Mouse (Mus musculus) MEL (cell line): ENCODE data around the gene Tsc22d1. TPM values are rescaled to one million over a fixed set of nuclear protein-coding genes. Genes with fewer than 3 reads are reported as not detected.

Experiments used
- DNase-seq: peaks from one replicate; pipeline ENCODE4 v3.0.0; 2011; ENCODE audit warnings: low read depth, low spot score
- H3K27ac ChIP-seq: 2 replicates; pipeline ENCODE4 v1.5.1; 2012; ENCODE audit warnings: low read depth, mild to moderate bottlenecking, control low read depth, low read length, moderate library complexity; ENCODE audit not compliant: control insufficient read depth
- H3K27me3 ChIP-seq, 2 experiments: fragments of 150-350 bp in 1 of 2; sonication (generic) in 1 of 2; 2 replicates each; pipeline ENCODE4 v1.6.1; 2012; ENCODE audit warnings: low read length in 2 of 2, mild to moderate bottlenecking in 2 of 2, improper control_type of control experiment in 1 of 2, moderate library complexity in 1 of 2; ENCODE audit not compliant: insufficient read depth in 2 of 2, control insufficient read depth in 1 of 2
- H3K36me3 ChIP-seq, 2 experiments: 2 replicates each; pipeline ENCODE4 v1.6.1; 2012 to 2014; ENCODE audit warnings: low read length in 2 of 2, improper control_type of control experiment in 1 of 2, inconsistent platforms in 1 of 2, mild to moderate bottlenecking in 1 of 2; ENCODE audit not compliant: insufficient read depth in 2 of 2, control insufficient read depth in 1 of 2
- H3K4me1 ChIP-seq, 2 experiments: fragments of 150-350 bp in 1 of 2; sonication (generic) in 1 of 2; 2 replicates each; pipeline ENCODE4 v1.6.1; 2012; ENCODE audit warnings: low read length in 2 of 2, improper control_type of control experiment in 1 of 2, mild to moderate bottlenecking in 1 of 2; ENCODE audit not compliant: insufficient read depth in 2 of 2, control insufficient read depth in 1 of 2
- H3K4me3 ChIP-seq, 2 experiments: fragments of 150-350 bp in 1 of 2; sonication (generic) in 1 of 2; 2 replicates each; pipeline ENCODE4 v1.5.1; 2012; ENCODE audit warnings: low read depth in 2 of 2, low read length in 2 of 2, mild to moderate bottlenecking in 2 of 2, moderate library complexity in 2 of 2, control low read depth in 1 of 2, improper control_type of control experiment in 1 of 2; ENCODE audit not compliant: control insufficient read depth in 1 of 2, insufficient read depth in 1 of 2
- H3K79me2 ChIP-seq: 2 replicates; pipeline ENCODE4 v1.6.1; 2012; ENCODE audit warnings: mild to moderate bottlenecking, low read length, moderate library complexity; ENCODE audit not compliant: control insufficient read depth, poor library complexity, insufficient read depth
- H3K9ac ChIP-seq: 2 replicates; pipeline ENCODE4 v1.6.1; 2012; ENCODE audit warnings: low read depth, mild to moderate bottlenecking, control low read depth, low read length, moderate library complexity; ENCODE audit not compliant: control insufficient read depth, poor library complexity, severe bottlenecking
- H3K9me3 ChIP-seq: fragments of 150-350 bp; sonication (generic); replicated peaks from 2 replicates; pipeline ENCODE4 v1.6.1; 2012; ENCODE audit warnings: mild to moderate bottlenecking, low read length, improper control_type of control experiment, moderate library complexity; ENCODE audit not compliant: insufficient read depth
- CHD2 ChIP-seq: IDR thresholded peaks from 2 replicates; pipeline ENCODE4 v1.6.1; 2011; ENCODE audit warnings: low read length, improper control_type of control experiment
- CTCF ChIP-seq, 3 experiments: IDR thresholded peaks in 2 of 3; conservative IDR thresholded peaks in 1 of 3; 2 replicates each; pipeline ENCODE4 v1.5.1; 2011 to 2012; ENCODE audit warnings: low read length in 3 of 3, low read depth in 2 of 3, mild to moderate bottlenecking in 2 of 3, improper control_type of control experiment in 1 of 3, inconsistent platforms in 1 of 3, mixed read lengths in 1 of 3, moderate library complexity in 1 of 3; ENCODE audit not compliant: control insufficient read depth in 1 of 3, insufficient read depth in 1 of 3, poor library complexity in 1 of 3, severe bottlenecking in 1 of 3
- ELF1 ChIP-seq: IDR thresholded peaks from 2 replicates; pipeline ENCODE4 v1.6.1; 2014; ENCODE audit warnings: low read depth, mild to moderate bottlenecking, inconsistent platforms, low read length, improper control_type of control experiment, moderate library complexity
- GABPA ChIP-seq: IDR thresholded peaks from 2 replicates; pipeline ENCODE4 v1.6.1; 2012; ENCODE audit warnings: low read depth, mild to moderate bottlenecking, inconsistent platforms, low read length, improper control_type of control experiment, moderate library complexity
- GATA1 ChIP-seq: IDR thresholded peaks from 2 replicates; pipeline ENCODE4 v1.6.1; 2011; ENCODE audit warnings: low read depth, low read length, improper control_type of control experiment
- HCFC1 ChIP-seq: IDR thresholded peaks from 2 replicates; pipeline ENCODE4 v1.6.1; 2012; ENCODE audit warnings: low read depth, mild to moderate bottlenecking, inconsistent platforms, low read length, improper control_type of control experiment, moderate library complexity
- MAFK ChIP-seq: IDR thresholded peaks from 2 replicates; pipeline ENCODE4 v1.6.1; 2011; ENCODE audit warnings: low read depth, mild to moderate bottlenecking, low read length, improper control_type of control experiment, borderline replicate concordance
- NELFE ChIP-seq: IDR thresholded peaks from 2 replicates; pipeline ENCODE4 v1.6.1; 2011; ENCODE audit warnings: low read depth, low read length, improper control_type of control experiment
- RAD21 ChIP-seq: IDR thresholded peaks from 2 replicates; pipeline ENCODE4 v1.6.1; 2011; ENCODE audit warnings: mild to moderate bottlenecking, low read depth, low read length, improper control_type of control experiment
- SMC3 ChIP-seq: IDR thresholded peaks from 2 replicates; pipeline ENCODE4 v1.6.1; 2011; ENCODE audit warnings: low read depth, low read length, improper control_type of control experiment
- TAL1 ChIP-seq: IDR thresholded peaks from 2 replicates; pipeline ENCODE4 v1.6.1; 2012; ENCODE audit warnings: mild to moderate bottlenecking, inconsistent platforms, low read length, moderate library complexity, mixed read lengths
- TCF12 ChIP-seq: IDR thresholded peaks from 2 replicates; pipeline ENCODE4 v1.6.1; 2014; ENCODE audit warnings: low read depth, mild to moderate bottlenecking, inconsistent platforms, low read length, improper control_type of control experiment, moderate library complexity
- ZC3H11A ChIP-seq: IDR thresholded peaks from 2 replicates; pipeline ENCODE4 v1.6.1; 2012; ENCODE audit warnings: low read depth, mild to moderate bottlenecking, inconsistent platforms, low read length, improper control_type of control experiment
- ZKSCAN1 ChIP-seq: IDR thresholded peaks from 2 replicates; pipeline ENCODE4 v1.6.1; 2012; ENCODE audit warnings: low read depth, mild to moderate bottlenecking, inconsistent platforms, low read length, improper control_type of control experiment, moderate library complexity
- ZMIZ1 ChIP-seq: IDR thresholded peaks from 2 replicates; pipeline ENCODE4 v1.6.1; 2012; ENCODE audit warnings: low read depth, mild to moderate bottlenecking, inconsistent platforms, low read length, improper control_type of control experiment, moderate library complexity
- ZNF384 ChIP-seq: IDR thresholded peaks from 2 replicates; pipeline ENCODE4 v1.6.1; 2012; ENCODE audit warnings: low read depth, mild to moderate bottlenecking, inconsistent platforms, low read length, improper control_type of control experiment
- polyA plus RNA-seq, 2 experiments: library from polyadenylated mRNA; stranded (reverse) in 1 of 2; unstranded in 1 of 2; fragments of >175 nt in 1 of 2; fragments of >200 nt in 1 of 2; gene quantifications; 2 replicates each; pipeline versions ENCODE4 v1.2.1 to v1.2.4; 2012; ENCODE audit warnings: low replicate concordance in 2 of 2, low read depth in 1 of 2; ENCODE audit not compliant: insufficient read length in 2 of 2, insufficient read depth in 1 of 2, missing spikeins in 1 of 2
- total RNA-seq: library from RNA; depleted of rRNA; stranded (reverse); fragments of 300-350 nt; gene quantifications from 2 replicates; pipeline ENCODE4 v1.2.3, GENCODE M21; 2012

Tsc22d1 gene
- total and polyA plus RNA-seq, 3 experiments: 7.6 to 15.9 TPM; not detected in 1

DNA sequence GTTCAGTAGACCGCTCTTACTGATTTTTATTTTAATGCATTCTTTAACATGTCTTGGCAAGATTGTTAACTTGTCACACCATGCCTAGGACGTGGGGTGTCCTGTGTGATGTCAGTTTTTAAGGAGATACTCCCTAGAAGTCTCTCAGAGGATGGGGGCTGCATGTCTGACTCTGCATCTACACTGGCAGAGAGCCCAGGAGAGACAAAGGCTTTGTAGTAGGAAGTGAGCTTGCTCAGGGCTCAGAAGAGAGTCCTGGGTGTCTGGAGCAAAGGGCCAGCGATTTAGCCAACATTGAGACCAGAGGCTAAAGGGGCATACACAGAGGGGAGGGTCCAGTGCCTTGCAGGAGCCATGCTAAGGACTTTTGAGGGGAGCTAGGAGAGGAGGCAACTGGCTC, 50.2 kb downstream of the Tsc22d1 start:
- peaks cover 0 to 4% of the 10 kb centered on the region in 2 experiments; a peak in 1 of 4 replicates for H3K27me3 ChIP-seq
- H3K4me1 ChIP-seq: no peaks in the 10 kb centered on the region
- H3K79me2 ChIP-seq: no peaks in the 10 kb centered on the region
- H3K4me3 ChIP-seq: no peak overlapping the region
- H3K27ac ChIP-seq: no peak overlapping the region
- no peaks in the 10 kb centered on the region for H3K36me3 ChIP-seq
- no peak for DNase-seq
- TF ChIP-seq NELFE (no peak), ZNF384 (no peak), ELF1 (no peak), GABPA (no peak), MAFK (no peak), ZMIZ1 (no peak), TCF12 (no peak), CHD2 (no peak), TAL1 (no peak)
- no peaks in the 10 kb centered on the region for H3K9me3 ChIP-seq
- no peak overlapping the region for H3K9ac ChIP-seq

DNA sequence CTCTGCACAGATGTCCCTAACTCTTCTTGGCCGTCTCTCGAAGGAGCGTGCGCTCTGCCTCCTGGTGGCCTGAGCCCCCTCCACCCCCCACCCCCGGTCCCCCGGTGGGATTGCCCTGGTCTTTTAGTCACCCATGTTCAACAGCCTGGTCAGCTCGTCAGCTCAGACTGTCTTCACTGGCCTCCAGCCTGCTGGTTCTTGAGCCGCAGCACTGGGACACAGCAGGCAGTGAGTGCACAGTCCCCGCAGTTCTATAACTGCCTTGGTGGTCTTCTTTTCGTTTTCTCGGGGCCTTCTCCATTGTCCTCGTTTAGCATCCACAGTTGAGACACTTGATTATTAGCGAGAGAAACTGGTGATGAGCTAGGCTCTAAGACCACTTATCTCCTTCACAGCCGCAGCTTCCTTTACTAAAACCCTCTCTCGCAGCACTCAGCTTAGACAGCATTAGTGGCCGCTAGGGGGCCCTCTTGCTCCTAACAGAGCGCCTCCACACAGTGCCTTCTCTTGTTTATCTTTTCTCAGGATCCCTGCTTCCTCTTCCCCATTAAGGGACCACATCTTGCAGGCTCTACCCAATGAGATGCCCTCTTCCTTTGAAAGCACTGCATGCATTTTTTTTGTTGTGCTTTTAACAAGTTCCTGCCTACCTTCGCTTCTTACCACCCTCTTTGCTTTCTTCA, 52.0 kb downstream of the Tsc22d1 start:
- no peak overlapping the region for H3K9ac ChIP-seq
- no peak overlapping the region for H3K27ac ChIP-seq
- TF ChIP-seq ZC3H11A (0 out of 2 replicates have a peak, but pooled peaks have one; percentile 23), SMC3 (peak; percentile 68), CHD2 (no peak), CTCF (IDR thresholded peaks at IDR 0.05 in 2 of 3, conservative IDR thresholded peaks at IDR 0.05 in 1 of 3; ENCODE audit: control insufficient read depth in 1 of 3, insufficient read depth in 1 of 3, low read depth in 2 of 3, low read length in 3 of 3, poor library complexity in 1 of 3, severe bottlenecking in 1 of 3) (peak; percentile 67 to 93 (median 85)), HCFC1 (peak; percentile 48; the same call in 1 of the 2 replicates), ELF1 (peak; percentile 61; the same call in 1 of the 2 replicates), RAD21 (peak; percentile 56), TCF12 (no peak), ZNF384 (peak; percentile 41; the same call in 1 of the 2 replicates), GATA1 (peak; percentile 61), ZKSCAN1 (no peak)
- no peaks in the 10 kb centered on the region for H3K4me1 ChIP-seq
- H3K79me2 ChIP-seq: no peaks in the 10 kb centered on the region
- no peaks in the 10 kb centered on the region for H3K36me3 ChIP-seq
- H3K9me3 ChIP-seq: no peaks in the 10 kb centered on the region
- DNase-seq: peak; percentile 88
- H3K27me3 ChIP-seq: peaks cover 0 to 4% of the 10 kb centered on the region in 2 experiments; a peak in 1 of 4 replicates
- H3K4me3 ChIP-seq: no peak overlapping the region
